Mouse (Mus musculus) spleen, postnatal 4 days (tissue): Measurements from ENCODE around the gene Mrps18b.
A peak's percentile ranks its signal among the peaks of the same experiment; 100 is the strongest.
"Not testable (repeated sequence)": the region's sequence is repeated elsewhere in the genome, so short reads cannot be mapped to it uniquely, and the experiment has no call there.

Experiments
- DNase-seq, 2 experiments: peaks; one replicate each; pipeline ENCODE4 v3.0.0; 2022; ENCODE audit warnings: low spot score in 2 of 2

The Mrps18b gene

GRCm38 (mm10) chr17:35916297-35917142 is at the start of gene Mrps18b, which contains the start of gene Ppp1r10:
TSS of gene Mrps18b (minus strand) at chr17:35916389.
TSS of gene Ppp1r10 (plus strand) at chr17:35916434.
- peak; percentile 99 to 100 for DNase-seq

GRCm38 (mm10) chr17:35963279-35963678 is 47.1 kb upstream of the Mrps18b start:
- peak in 1 of 2 experiments; percentile 50 for DNase-seq

DNA sequence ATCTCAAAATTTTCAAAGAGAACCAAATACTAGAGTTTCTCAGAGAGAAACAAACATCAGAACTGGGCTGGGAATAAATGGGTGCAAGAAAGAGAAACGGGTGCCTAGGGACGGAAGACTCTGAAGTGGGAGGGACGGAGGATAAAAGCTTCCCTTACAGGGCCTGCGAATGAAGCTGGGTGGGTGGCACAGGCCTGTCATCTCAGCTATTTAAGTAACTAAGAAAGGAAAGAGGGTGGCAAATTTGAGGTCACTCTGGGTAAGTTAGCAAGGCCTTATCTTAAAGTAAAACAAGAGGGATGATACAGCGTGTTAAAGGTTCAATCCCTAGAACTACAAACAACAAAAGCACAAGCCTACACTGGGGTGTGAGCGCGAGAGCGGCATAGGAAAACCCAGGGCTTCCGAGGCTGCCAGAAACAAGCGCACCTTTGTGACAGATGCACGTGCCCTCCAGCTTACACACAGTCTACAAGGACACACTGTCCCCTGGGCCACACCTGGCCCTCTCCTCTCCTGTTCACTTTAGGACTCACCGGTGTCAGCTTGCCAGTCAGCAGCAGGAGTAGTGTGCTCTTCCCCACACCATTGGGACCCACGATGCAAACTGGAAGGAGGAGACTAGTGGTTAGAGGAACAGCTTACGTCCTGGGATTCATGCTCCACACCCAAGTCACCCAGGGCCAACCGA is 42.5 kb upstream of the Mrps18b start:
- no peak for DNase-seq

DNA sequence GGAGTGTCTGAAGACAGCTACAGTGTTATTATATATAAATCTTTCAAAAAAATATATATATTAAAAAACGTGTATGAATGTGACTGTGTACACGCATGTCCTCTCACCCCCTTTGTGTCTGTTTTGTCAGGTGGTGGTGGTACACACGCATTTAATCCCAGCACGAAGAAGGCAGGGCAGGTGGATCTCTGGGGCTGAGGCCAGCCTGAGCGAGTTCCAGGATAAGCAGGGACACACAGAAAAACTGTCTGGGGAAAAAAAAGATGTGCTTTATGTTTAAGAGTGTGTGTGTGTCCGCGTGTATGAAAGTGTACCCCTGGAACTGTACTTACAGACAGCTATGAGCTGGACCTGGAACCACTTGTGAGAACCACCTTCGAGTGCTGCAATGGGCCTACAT is 38.5 kb upstream of the Mrps18b start:
- DNase-seq, result no peak

DNA sequence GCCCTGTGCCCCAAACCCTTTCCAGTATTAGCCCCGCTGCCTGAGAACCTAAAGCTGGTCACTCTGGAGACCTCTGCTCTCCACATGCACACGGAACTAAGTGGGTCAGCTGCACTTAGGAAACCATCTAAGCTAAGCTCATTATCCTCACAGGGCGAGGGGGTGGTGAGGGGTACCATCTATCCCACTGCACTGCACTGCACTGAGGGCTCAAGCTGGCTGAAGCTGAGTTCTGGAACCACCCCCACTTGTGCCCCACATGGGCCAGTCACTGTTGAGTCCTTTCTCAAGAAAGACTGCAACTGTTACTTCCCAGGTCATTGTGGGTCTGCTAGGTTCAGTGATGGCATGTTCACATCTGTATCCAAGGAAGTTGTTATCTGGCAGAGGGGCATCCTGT is 36.4 kb upstream of the Mrps18b start:
- DNase-seq, result not testable (repeated sequence)

- not testable (repeated sequence) for DNase-seq
Observed at GRCm38 (mm10) chr17:35950946-35951345, 34.8 kb upstream of the Mrps18b start.

GRCm38 (mm10) chr17:35939941-35940340 is 23.8 kb upstream of the Mrps18b start:
- DNase-seq, result no peak

DNA sequence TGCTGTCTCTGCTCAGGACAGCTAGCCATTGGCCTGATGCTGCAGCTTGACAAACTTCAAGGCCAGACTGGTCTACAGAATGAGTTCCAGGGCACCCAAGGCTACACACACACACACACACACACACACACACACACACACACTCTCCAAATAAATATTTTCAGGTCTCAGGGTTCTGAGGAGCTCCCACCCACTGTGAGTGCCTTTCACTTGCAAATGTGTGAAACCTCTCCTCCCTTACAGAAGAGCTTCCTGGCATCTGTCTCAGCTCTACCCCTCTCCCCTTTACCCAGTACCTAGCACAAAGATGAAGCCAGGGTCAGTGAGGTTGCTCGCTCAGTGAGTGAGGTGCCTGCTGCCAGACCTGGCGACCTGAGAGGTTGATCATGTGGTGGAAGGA is 22.9 kb upstream of the Mrps18b start:
- DNase-seq, result no peak

DNA sequence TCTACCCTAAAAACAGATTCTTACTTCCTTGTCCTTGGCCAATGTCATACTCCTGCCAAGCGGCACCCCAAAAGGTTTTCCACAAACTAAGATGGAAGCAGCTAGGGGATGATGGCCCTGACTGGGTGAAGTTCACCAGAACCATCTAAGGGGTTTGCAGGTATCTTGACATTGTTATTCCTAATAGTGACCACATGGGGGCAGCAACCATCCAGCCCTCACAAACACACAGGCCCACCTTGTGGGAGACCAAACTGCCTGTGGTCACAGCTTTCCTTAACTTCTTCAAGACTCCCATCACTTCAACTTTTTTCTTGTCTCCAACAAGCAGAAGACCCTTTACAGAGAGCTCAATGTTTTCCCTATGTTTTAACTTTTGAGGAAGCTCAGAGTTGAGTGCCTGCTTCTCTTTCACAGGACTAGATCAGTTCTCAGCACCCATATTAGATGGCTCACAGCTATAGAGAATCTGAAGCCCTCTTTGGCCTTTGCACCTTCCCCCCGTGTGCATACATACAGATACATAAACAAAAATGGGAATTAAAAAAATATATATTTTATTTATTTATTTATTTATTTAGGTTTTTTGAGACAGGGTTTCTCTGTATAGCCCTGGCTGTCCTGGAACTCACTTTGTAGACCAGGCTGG is 21.6 kb upstream of the Mrps18b start:
- DNase-seq, result peak; percentile 37 to 75

DNA sequence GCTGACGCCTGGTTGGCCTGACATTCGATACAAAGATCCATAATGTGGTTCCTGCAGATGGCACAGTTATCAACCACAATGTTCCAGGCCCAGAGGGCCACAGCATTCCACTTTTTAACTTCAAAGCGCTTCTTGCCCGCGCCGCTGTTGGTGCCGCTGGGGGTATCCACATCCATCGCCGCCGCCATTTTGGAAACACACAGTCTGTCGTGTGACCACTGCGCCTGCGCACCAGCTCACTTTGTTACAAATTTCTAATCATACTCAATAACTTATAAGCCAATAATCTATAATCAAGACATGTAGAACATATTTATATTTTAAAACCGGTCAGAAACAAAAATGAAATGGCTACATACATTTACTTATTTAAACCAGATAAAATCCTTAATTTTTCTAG is 19.6 kb upstream of the Mrps18b start:
- DNase-seq, result not testable (repeated sequence)

DNA sequence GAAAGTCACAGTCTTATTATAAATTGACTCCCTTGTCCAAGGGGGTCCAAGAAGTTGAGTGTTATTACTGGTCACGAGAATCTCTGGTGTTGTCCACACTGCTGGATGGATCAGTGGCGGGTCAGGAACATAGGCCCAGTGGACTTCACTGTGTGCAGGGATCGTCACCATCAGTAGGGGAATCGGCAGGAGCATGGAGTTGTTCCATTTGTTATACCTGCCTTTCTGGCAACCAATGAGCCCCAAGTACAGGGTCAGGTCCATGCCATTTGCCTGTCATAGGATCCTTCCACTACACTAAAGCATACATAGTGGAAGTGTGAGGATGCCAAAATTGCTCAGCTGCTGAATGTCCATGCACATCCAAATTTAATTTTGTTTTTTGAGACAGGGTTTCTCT is 16.4 kb upstream of the Mrps18b start:
- DNase-seq, result no peak

DNA sequence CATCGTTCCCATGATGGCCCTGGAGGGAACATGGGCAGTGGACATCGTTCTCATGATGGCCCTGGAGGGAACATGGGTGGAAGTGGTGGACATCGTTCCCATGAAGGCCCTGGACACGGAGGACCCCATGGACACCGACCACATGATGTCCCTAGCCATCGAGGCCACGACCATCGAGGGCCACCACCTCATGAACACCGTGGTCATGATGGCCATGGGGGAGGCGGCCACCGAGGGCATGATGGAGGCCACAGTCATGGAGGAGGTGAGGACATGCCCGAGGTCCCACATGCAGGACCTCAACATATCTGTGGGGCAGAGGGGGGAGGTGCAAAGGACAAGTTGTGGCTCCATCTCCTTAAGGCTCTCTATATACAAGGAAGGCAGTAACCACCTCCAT is 14.4 kb upstream of the Mrps18b start:
- peak in 1 of 2 experiments; percentile 13 for DNase-seq

DNA sequence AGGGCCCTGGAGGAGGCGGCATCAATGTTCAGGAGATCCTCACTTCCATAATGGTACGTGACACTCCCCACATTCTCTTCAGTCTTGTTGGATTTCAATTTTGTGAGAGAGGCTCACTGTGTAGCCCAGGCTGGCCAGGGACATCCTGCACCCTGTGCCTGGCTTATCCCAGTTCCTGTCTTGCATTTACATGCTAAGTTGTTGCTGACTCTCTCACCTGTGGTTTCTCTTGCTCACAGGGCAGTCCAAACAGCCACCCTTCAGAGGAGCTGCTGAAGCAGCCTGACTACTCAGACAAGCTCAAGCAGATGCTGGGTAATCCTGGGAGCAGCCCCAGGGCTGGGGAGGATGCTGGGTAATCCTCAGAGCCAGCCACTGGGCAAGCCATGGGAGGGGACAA is 13.3 kb upstream of the Mrps18b start:
- DNase-seq, result no peak

- peak in 1 of 2 experiments; percentile 12 for DNase-seq
Observed at GRCm38 (mm10) chr17:35927471-35927870, 11.3 kb upstream of the Mrps18b start.

- DNase-seq, result no peak
Observed at GRCm38 (mm10) chr17:35923281-35923680, 7.1 kb upstream of the Mrps18b start.

- DNase-seq, result no peak
Observed at GRCm38 (mm10) chr17:35922566-35922965, 6.4 kb upstream of the Mrps18b start.

GRCm38 (mm10) chr17:35921710-35922109 is 5.5 kb upstream of the Mrps18b start:
- no peak for DNase-seq

GRCm38 (mm10) chr17:35920862-35921562 is 4.8 kb upstream of the Mrps18b start:
- no peak for DNase-seq

DNA sequence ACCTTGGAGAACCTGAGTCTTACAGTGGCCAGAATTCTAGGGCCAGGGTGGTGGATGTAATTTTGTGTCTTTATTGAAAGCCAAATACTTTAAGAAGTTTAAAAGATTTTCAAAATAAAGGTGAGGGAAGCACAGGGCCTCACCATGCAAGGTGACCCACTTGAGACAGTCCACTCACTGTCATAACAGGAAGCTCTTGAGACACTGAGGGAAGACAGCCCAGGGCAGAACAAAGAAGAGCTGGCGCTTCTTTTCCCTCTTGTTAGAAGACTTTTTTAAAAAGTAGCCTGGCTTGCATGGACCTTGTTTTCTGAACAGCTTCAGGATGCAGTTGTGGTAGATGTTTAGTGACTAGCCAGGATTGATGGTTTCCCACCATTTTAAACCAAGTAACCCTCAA is 4.2 kb upstream of the Mrps18b start:
- no peak for DNase-seq

GRCm38 (mm10) chr17:35919864-35920301 is 3.7 kb upstream of the Mrps18b start:
- DNase-seq, result peak; percentile 74 to 78

- DNase-seq, result peak; percentile 95 to 97
Observed at GRCm38 (mm10) chr17:35919060-35919715, 3.0 kb upstream of the Mrps18b start.
